Mouse (Mus musculus) hindlimb bud, embryonic 11.5 days (tissue): ENCODE results near the gene Alyref.
"Not testable (repeated sequence)": the region's sequence is repeated elsewhere in the genome, so short reads cannot be mapped to it uniquely, and the experiment has no call there.

Source experiments
- DNase-seq: peaks from one replicate; pipeline ENCODE4 v3.0.0-alpha.2; 2012; ENCODE audit warnings: low read depth, low spot score; ENCODE audit errors: extremely low spot score

The Alyref gene

DNA sequence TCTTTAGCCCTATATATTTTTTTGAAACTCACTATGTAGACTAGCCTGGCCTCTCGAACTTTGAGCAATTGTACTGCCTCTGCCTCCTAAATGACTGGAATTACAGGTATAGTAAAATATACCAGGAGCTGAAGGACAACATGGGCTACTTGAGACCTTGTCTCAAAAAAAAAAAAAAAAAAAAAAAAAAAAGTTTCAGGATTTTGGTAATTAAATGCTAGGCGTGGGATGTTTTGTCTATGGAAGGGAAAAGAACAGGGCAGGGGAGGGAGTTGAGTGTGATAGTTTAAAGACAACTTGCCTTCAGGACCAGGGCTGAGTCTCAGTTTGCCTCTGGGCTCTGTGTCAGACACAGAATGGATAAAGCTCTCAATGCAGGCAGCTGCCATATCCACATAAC, 23.1 kb downstream of the Alyref start:
- DNase-seq, result no peak

DNA sequence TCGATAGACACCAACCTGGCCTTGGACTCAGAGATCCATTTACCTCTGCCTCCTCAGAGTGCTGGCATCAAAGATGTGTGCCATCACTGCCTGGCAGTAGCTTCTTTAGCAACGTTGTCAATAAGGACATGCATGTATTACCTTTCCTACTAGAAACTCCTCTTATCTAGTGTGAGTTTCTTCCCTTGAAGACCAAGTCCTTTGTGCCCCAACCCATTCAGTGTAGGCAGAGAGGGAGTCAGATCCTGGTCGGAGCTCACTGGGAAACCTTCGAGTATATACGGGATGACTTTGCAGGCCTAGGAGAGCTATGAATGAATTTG, 23.9 kb downstream of the Alyref start:
- no peak for DNase-seq

DNA sequence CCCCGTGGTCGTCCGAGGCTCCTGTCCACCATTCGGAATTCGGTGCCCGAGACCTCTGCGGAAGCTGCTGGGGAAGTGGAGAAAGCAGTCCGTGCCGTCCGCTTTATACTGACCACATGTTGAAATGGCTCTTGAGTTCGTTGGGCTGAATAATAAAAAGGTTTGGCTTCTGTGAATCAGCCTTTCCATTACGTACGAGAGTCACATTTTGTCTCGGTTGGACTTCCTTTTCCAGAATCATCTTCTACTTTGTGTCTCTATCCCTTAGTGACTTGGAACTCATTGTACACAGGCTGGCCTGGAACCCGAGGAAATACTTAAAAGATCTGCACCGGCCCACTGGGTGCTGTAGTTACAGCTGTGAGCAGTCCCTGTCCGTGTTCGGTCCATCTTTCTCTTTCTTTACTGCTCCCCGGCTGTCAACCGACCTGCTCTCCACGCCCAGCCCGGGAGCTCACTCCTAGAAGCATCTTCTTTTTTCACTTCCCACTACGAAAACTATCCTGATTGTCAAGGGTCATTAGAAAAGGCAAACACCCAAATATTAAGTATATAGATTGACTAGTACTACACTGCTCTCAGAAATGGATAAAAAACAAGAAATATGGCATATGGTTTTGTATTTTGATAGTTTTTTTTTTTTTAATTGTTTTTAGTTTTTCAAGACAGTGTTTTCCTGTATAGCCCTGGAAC, 24.4 kb downstream of the Alyref start:
- no peak for DNase-seq

DNA sequence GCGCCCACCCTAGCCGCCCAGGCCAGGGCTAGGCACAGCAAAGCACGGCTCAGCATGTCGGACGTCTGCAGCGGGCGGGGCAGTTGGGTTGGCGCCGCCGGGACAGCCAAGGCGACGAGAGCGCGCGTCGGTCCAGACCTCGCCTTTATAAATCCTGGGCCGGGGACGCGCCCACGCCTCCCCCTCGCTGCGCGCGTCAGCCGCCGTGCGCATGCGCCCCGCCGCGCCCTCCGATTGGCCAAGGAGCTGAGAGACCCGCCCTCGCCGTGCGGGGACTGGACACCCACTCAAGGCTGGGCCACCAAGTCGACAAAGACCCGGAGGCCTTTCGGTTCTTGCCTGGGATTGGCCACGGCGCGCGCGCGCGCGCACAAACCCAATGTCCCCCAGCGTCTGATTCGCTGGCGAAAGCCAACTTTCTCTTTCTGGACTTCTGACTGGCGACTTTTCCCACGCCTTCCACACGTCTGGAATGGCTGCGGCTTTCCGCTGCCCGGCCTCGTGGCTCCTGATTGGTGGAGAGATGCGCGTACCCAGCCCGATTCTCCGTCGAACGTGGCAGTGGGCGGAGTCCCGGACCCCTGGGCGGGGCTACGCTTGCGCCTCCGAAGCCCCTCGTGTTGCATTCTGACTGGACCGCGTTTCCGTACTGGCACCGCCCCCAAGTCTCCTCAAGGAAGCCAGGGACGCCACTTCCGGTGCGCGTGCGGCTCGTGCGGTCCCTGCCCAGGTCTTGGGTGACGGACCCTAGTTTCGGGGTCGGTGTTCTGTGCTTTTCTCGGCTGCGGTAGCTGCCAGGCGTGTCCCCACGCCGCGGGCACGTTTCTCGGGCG, 25.2 kb downstream of the Alyref start, which contains the start of gene P4hb:
P4hb (minus strand) TSS at position 502 of the 833 bp plus-strand sequence.
- DNase-seq, result peak; percentile 99

DNA sequence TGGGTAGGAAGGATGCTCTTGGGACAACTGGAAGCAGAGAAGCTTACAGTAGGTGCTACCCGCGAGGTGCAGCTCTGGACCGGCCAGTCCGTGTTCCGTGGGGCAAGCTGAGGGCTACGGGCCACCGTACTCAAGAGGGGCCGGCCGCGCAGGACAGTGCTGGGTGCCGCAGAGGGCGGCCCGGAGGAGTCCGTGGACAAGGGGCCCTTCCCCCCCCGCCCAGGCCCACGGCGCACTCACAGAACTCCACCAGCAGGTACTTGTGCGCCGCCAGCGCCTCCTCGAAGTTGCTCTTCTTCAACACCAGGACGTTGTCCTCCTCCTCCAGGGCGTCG, 25.8 kb downstream of the Alyref start:
- DNase-seq, result no peak

DNA sequence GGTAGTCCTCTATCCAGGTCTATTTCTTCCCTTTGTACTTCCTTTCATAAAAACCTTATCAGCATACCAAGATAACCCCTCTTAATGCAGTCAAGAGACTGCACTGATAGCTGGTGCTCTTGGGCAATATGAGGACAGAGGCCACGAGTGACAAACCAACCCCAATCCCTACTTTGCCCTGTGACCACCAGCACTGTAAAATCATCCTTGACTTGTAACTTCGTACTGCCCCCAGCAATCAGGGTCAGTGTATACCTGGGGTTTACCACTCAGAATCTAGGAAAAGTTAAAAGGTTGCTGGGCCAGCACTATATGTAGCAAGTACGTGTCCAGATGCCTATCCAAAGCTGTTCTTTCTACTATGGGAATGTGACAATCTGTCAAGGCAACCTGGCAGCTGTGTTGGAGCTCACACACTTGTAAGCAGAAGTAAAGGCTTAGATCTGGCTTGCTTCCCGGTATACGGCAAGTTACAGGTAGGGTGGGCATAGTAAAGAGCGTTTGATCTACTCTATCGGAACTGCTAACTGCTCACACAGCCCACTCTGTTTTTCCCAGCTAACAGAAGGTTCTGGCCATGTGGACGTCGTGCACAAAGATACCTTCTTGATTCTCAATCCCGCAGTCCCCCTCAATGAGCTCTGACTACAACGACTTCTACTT, 26.3 kb downstream of the Alyref start:
- DNase-seq, result no peak

DNA sequence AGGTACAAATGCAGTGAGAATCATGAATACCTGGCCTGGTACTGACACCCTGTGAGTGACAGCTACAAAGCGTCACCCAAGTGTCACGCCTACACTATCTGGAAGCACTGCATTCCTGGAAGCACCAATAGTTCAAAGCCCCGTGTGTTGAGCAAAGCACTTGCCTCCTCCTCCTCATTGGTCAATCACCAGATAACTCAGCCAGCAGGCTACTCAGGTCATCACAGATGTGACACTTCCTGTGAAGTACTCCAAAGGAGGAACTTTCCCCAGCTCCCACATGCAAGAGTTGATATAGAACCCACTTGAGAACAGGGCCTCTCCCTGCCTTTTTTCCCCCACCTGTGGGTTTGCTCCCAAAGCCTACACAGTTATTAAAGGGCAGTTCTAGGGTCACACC, 27.0 kb downstream of the Alyref start:
- no peak for DNase-seq

DNA sequence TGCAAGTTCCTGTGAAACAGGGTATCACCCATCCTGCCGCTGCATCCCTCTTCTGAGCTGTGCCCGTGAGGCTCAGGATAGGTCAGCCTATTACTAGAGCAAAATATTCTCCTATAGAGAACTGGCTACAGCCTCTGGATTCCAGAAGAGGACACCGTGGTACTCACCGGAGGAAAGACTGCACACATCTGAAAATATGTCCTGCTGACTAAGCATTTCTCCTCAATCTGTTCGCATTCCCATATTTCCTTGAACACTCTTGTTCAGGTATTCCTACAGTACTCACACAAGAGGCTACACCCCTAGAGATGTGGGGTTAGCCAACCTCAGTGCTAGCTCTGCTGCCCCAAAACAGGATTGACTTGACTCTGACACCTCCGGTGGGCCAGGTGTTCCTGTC, 29.8 kb downstream of the Alyref start:
- DNase-seq, result no peak

DNA sequence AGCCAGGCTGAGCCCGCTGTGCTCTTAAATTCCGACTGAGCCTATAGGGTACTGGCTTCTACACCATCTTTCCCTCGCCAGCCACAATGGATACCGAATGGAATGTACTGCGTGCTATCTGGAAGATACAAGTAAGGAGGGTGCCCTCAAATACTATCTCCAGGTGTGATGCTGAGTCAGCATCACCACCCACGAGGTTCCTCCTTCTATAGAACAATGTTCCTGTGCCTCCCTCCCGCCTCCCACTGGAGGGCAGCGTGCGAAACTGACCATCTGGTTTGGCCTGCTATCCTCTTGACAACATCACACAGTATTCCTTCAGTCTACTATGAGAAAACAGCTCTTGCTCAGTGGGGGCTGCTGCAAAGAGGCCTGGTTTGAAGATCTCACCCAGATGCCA, 33.1 kb downstream of the Alyref start:
- DNase-seq, result no peak

DNA sequence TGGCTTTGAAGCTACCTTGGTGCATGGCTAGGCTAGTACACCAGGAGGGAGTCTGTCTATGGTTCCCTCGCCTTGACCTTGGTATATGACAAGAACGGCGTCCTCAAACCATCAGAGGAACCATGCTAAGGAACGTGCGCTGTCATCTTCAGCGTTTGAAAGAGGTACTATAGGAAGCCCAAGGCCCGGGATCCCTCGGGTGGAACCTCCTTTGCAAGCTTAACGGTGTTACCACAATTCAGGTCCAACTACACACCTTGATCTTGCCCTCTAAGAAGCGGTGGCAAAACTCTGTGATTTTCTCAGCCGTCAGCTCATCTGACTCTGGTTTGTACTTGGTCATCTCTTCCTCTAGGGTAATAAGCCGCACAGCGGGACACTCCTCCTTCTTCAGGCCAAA, 35.2 kb downstream of the Alyref start:
- no peak for DNase-seq

DNA sequence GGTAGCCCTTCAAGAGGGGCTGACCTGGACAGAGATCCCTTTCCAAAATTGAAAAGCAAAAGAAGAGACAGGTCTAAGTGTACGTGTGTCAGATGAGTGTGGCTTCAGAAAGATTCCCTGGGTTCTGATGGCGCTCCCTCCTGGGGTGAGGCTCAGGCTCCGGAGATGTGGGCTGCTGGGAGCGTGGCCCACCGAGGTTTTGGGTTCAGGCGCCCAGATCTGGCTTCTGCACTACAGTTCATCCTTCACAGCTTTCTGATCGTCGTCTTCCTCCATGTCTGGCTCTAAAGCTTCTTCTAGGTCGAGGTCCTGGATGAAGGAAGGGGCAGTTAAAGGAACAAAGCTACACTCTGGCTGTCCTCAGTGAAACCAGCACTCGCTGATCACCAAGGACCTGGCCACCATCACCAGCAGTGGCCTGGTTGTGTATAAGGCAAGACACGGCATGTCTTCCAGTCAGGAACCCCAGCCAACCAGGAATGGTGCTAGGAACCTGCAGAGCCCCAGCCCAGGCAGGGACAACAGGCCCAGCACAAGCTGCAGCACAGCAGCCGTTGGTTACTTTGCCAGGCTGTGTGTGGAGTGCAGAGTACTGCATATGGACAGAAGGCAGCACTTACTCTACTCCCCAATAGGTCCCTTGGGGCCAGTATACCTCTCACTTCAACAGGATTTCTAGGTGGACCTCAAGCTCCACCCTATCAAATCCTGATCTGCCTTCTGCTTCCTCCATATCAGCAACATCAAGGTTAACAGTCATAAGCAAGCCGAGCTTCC, 37.0 kb downstream of the Alyref start:
- DNase-seq, result no peak

DNA sequence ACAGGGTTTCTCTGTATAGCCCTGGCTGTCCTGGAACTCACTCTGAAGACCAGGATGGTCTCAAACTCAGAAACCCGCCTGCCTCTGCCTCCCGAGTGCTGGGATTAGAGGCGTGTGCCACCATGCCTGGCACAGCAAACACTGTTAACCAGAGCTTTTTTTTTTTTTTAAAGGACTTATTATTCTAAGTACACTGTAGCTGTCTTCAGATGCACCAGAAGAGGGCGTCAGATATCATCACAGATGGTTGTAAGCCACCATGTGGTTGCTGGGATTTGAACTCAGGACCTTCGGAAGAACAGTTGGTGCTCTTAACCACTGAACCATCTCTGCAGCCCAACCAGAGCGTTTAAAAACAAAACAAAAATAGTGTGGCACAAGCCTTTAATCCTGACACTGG, 39.3 kb downstream of the Alyref start:
- not testable (repeated sequence) for DNase-seq

DNA sequence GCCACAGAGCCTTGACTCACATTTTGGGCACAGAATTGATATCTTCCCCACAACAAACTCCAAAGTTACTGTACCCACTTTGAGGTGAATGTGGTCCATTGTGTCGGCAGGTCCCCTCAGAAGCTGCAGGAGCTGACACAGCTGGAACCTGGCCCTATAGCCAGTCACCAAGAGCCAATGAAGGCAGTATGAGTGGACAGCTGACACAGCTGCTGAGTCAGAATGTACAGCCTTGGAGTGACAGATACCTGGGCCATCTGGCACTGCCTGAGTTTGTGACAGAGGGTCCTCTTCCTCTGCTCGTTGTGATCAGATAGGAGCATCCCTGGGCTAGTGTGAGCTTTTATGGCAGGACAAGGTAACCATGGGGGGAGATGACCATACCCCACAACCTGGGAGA, 42.9 kb downstream of the Alyref start:
- no peak for DNase-seq

DNA sequence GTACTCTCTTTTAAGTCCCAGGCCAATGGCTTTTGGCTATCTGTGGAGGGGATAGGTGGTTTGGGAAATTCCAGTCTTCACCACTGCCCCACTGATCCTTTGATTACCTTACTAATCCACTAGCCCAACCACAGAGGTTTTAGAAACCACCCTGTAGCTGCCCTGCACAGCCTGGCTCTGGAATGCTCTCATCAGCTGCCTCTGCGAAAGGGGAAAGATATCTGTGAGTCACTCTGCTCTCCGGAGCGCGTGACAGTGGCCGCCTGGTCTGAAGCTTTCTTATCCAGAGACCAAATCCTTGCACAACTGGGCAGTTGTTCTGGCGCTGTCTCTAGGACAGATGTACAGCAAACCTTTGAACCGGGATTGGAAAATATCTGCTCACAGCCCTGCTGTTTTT, 43.3 kb downstream of the Alyref start:
- no peak for DNase-seq

DNA sequence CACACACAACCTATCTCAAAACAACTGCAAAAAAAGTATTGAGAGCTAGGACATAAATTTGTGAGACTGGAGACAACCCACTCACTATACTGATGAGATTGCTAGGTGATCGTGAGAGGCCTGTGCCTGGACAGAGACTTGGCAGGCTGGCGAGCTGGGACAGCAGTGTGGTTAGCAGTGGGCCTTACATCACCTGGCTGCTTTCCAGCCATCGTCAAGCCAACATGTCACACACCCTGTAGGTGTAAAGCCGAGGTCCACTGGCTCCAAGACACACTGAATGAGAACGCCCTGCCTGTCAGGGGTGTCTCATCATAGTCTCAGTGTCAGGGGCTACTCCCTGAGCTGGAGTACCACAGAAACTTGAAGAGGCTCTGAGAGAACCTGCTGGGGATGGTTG, 45.4 kb downstream of the Alyref start:
- DNase-seq, result no peak

DNA sequence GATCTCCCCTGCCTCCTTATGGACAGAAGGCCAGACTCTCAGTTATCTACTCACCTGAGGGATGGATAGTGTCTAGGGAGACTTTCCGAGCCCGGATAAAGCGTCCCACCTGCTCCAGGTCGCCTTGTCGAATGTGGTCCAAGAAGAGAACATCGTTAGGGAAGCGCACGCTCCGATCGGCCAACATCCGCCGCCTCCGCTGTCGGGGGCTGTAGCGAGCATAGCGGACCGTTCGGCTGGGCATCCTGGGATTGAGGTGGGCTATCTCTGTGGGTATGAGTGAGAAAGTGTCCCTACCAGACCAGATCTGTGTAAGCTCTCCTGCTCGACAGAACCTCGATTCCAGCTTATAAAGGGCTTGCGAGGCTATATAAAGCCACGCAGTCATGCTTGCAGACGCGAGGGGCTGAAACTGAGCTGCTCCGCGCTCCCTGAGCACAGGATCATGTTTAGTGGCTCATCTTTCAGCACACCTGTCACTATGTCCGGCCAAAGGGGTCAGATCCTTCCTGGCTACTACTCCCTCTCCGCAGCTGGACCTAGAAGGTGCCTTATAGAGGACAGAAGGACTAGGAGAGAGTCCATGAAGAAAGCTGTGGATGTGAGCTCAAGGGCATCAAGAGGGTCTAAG, 47.2 kb downstream of the Alyref start, which contains the start of gene Ppp1r27:
Ppp1r27 (minus strand) TSS at position 323 of the 631 bp plus-strand sequence.
- DNase-seq, result no peak

DNA sequence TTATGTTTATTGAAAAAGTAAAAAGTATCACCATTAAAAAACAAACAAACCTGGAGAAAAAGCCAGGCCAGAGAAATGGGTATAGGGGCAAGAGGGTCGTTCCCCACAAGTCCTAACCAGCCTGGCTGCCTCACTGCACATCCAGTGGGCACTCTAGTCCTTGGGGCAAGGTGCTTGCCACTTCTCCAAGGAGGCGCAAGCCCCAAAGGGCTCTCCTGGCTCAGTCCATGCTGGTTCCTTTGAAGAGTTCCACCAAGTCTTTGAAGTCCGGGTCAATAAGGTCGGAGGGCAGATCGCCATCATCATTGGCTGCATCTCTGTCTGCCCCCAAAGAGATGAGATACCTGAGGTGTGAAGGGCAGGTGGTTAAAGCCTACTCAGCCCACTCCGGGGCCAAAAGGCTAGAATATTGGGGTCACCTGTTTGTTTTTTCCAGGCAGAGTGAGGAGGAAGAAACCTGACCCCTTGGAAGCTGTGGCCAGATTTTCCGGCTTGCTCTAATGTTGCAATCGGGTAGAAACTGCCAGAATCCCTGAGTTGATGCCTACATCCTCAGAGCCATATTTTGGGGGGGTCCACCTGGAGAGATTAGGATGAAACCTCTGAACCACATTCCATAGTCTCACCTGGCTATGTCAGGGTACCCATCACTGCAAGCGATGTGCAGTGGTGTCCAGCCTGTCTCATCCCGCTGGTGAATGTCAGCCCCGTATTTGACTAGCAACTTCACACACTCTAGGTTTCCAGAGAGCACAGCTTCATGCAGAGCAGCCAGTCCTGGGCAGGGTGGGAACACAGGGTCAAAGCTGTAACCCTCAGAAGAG, 48.0 kb downstream of the Alyref start:
- no peak for DNase-seq

DNA sequence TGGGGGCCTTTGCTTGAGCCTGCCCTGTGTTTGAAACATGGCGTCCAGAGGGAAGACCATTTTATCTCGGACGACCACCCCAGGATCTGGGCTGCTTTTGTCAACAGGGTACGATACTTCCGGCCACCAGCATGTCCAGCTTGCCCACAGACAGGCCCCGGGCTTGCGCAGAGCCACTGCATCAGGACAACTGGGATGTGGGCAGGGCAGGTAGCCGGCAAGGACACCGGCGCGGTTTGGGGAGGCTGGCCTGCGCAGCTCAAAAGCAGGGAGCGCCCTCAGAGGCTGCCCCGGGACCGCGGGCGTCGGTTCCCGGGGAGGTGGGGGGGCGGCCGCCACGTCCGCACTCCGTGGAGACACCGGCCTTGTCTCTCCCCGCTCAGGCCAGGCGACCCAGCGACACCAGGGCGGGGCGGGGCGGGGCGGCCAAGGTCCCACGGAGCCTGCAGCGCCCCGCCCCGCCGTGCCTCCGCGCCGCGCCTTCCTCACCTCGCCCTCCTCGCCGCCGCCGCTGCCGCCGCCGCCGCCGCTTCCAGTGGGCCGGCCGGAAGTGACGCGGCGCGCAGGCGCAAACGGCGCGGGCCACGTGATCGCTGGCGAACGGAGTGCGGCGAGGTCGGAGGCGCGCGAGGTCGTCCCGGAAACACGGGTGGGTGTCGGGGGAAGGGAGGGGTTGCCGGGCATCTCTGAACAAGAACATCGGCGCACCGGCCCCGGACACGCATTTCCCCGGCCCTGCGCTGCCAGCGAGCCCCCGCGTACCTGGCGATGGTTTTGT, 48.8 kb downstream of the Alyref start, which contains the start of gene Mcrip1:
Mcrip1 (minus strand) TSS at position 560 of the 778 bp plus-strand sequence.
- no peak for DNase-seq

DNA sequence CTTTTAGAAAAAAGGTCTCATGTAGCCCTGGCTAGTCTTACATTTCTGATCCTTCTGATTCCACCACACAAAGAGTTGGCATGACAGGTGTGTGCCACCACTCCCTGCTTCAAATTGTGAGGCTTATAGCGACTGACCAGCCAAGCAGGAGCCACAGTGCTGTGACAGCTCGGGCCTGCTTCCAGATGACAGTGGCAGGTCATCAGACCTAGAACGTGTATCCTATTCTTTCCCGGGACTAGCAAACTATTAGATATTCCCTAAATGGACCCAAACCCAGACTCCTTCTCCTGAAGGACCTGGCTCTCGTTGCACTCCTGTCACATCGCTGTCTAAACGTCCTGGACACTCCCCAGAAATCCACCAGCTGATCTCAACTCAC, 49.4 kb downstream of the Alyref start:
- DNase-seq, result no peak
